Mouse (Mus musculus) right cerebral cortex, adult 2 months (tissue): ENCODE results near the gene Adam15.

Experiments
- DNase-seq, 2 experiments: peaks; one replicate each; pipeline ENCODE4 v3.0.0; 2021 to 2022; ENCODE audit warnings: low spot score in 2 of 2

Gene Adam15

DNA sequence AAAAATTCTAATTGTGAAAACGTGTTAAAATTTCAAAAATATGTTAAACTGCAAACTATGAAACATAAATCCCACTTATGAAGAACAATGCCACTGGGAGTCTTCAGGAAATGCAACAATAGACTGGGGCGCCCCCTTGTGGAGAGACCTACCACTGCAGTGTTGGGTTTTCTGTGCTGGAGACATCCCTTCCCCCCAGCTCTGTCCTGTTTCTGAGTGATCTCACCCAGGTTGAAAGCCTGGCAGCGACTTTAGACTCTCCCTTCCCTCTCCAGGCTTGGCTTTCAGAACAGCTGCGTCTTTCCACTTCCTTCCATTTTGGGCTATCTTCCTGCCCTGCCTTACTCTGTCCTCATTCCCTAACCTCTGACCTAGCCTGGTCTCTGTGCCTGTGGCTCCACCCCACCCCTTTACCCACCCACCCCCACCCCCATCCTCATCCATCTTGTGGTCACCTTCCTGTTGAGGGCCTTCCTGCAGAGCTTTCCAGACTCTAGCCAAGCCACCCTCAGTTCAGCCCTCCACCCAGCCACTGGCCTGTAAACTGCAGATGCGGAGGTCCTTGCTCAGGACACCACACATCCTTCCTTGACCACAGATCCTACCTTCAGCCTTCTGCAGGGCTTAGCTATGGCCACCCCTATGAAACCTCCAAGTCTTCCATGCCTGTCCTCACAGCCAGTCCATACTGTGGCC, 5.2 kb upstream of the Adam15 start:
- peak; percentile 94 for DNase-seq

GRCm38 (mm10) chr3:89351271-89351670, 1.5 kb upstream of the Adam15 start:
- DNase-seq: no peak

GRCm38 (mm10) chr3:89348911-89349868, 606 bp downstream of the Adam15 start:
- peak in 1 of 2 experiments; percentile 27 for DNase-seq

DNA sequence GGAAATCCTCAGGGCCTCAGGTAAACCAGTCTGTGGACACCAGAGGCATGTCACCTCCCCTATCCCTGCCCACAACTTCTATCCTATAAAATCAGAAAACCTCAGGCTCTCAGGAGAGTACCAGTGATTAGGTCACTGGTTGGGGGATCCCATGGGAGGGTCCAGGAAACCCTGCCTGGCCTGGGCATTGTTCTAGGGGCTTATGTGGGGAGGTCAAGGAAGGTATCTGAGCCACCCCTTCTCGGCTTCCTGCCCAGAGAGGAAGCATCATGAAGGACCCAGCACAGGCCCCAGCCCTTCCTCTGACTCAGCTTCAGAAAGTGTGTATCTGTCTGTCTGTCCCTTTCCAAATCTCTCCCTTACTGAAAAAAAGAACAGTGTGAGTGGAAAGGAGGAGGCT, 1.9 kb downstream of the Adam15 start:
- DNase-seq: no peak

DNA sequence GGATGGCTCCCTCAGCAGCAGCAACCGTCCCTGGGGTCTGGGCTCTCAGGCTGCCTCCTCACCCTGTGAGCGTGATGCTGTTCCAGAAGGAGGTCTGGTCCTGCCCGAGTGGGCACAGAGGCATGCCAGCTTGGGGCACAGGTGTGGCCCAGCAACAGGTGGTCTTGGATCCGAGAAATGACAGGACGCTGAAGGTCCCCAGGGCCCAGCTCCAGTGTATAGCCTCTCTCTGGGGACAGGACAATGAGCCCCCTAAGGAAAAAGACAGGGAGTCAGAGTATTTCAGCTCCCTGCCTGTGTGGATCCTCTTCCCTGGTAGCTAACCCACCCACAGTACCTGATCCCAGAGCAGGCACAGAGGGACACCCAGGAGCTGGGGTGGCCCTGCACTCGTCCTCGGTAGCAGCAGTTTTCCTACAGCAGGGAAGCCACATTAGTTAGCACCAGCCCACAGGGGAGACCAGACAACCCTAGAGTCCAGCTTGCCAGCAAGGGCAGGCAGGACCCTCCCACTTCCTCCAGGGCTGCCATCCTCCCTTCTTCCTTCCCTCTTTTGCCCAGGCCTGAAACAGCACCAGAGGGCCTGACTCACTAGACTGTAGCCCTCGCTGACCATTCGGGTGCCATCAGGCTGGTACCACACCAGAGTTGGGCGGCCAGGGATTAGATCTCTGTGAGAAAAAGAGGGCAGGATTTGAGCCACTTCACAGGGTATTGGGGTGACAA, 2.8 kb downstream of the Adam15 start:
- DNase-seq: no peak

- DNase-seq: no peak
Observed at GRCm38 (mm10) chr3:89343279-89343678, 6.5 kb downstream of the Adam15 start.

GRCm38 (mm10) chr3:89341794-89342193, 8.0 kb downstream of the Adam15 start:
- no peak for DNase-seq

GRCm38 (mm10) chr3:89340465-89340864, 9.3 kb downstream of the Adam15 start:
- peak; percentile 71 to 86 for DNase-seq

DNA sequence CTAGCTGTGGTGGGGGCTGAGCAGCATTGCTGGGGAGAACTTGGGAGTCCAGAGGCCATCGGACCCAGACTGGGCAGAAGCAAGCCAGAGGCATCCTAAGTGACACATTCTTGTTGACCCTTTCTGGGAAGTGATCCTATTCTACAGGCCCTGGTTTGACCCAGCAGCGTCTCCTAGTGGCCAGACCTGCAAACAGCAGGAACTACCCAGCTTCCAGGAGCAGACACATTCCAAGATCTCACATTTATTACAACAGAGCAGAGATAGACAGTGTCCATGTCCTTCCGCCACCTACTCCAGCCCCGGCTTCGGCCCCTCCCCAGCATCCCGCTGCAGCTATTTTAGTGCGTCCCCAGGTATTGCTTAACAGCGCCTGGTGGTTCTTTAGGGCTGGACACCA, 10.4 kb downstream of the Adam15 start:
- peak; percentile 70 to 72 for DNase-seq

DNA sequence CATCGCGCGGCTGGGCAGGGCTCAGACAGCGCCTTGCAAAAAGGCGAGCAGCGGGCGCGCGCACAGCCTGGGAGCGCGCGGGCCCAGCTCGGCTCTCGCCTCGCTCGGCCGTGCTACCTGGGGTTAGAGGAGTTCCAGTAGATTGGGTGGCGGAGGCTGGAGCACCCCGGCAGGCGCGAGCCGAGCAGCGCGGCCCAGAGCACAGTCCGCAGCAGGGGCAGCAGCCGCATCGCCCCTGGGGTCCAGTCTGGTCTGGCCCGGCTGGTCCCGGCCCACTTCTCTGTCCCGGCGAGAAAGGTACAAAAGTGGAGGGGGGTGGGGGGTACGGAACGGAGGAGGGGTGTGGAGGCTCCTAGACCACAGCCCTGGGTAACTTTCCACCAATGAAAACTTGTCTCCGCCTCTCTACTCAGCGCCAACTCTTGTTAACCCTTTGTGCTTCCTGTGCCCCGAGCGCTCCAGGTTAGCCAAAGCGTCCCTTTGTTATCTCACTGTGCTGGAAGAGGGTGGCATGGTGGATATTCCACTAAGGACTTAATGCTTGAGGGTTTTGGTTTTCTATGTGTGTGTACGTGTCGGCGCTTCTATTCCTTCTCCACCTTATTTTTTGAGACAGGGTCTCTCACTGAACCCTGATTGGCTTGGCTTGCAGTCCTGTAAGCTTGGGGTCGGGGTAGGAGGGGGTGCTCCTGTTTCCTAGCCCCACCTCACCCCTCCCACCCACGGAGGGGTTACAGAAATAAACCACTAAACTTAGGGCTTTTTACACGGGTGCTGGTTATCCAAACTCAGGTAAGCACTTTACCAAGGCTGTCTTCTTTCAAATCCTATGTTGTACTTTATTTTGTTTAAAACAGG, 11.8 kb downstream of the Adam15 start, which contains the start of gene Efna4:
TSS of gene Efna4 (minus strand) at position 308 of the 858 bp plus-strand sequence.
- no peak for DNase-seq

DNA sequence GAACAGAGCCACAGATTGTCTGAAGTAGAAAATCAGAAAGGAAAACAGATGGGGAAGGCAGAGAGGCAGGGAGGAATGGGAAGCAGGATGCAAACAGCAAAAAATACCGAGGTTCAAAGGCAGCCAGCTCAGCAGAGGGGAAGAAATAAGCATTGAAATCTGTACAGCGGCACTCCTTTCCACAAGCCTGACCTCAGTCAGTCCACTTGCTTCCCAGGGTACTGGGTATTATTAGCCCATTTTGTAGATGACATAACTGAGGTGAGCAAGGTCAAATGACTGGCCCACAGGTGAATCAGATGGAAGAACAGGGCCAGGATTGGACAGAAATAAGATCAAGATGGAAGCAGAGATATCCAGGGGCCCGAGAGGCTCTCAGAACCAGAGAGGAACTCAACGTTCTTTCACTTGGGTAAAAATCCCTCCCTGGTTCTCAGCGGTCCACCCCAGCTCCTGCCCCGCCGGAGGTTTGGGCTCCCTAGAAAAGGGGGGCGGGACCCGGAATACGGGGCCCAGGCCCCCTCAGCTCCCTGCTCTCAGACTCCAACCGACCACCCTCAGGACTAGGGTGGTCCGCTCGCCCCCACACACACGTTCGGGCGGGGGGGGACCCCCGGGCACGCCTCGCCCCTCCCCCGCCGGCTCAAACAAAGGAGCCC, 12.6 kb downstream of the Adam15 start:
- DNase-seq: no peak

DNA sequence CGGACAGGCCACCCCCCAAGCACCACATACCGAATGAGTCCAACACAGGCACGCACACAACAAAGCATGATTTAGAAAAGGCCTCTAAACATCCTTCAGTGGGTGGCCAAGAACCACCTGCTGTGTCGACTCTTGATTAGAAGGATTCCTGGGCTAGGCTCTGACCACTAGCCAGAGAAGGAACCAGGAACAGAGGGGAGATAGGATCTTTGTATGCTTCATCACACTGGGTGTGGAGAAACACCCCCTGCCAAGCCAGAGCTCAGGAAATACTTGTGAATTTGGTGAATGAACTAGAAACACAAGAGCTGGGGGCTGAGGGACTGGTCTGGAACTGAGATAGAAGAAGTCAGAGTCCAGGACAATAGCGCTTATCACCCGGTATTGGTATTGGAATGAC, 13.3 kb downstream of the Adam15 start:
- DNase-seq: no peak

GRCm38 (mm10) chr3:89333053-89333452, 16.7 kb downstream of the Adam15 start:
- DNase-seq: no peak

DNA sequence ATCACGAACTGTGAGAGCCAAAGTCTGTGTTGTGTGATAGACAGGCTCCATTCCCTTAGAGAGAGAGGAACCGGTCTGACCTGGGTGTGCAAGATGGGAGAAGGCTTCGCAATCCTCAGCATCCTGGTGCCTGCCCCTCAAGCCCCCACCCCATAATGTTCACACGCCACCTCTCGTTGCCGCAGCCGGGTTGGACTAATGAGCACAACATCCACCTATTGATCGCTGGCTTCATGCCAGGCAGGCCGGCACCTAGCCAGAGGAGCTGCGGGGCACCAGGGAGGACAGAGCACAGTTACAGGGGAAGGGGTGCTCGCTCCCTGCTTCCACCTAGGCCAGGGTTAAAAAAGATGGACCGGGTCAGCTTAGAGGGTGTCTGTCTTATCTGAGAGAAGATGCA, 17.3 kb downstream of the Adam15 start:
- no peak for DNase-seq

GRCm38 (mm10) chr3:89332013-89332412, 17.8 kb downstream of the Adam15 start:
- no peak for DNase-seq

GRCm38 (mm10) chr3:89331561-89331960, 18.2 kb downstream of the Adam15 start:
- no peak for DNase-seq

GRCm38 (mm10) chr3:89330948-89331347, 18.8 kb downstream of the Adam15 start:
- DNase-seq: no peak

DNA sequence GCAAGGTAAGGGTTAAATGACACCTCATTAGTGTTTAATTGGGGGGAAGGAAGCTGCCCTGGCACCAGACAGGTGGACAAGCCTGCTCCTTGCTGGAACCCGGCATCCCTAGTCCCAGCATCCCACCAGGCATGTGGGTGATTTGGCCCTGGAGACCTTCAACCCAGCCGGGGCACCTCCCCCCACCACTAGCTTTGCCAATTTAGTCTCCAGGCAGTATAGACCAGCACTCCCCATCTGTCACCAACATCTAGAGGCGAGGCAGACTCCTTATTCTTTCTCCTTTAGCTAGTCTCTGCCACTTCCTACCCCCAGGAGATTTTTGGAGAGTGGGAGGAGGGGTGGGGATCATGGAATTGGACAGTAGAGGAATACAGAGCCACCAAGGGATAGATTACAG, 19.4 kb downstream of the Adam15 start:
- DNase-seq: no peak

DNA sequence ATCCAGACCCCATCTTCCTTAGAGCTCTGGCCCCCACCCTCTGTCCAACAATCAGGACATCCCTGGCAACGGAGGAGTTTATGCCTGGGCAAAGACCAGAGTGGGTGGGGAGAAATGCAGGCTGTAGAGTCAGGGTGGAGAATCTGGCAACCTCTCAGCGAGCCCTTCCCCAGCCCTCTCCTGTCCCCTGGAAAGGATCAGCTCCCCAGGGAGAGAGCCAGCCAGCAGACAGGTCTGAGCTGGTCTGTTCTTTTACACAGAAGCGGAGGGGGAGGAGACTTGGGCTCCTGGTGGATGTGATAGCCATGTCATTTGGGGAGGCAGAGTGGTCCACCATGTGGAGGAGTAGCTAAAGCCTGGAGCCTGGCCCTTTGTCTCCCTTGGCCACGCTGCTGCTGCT, 21.2 kb downstream of the Adam15 start:
- DNase-seq: no peak

GRCm38 (mm10) chr3:89327371-89327870, 22.4 kb downstream of the Adam15 start:
- no peak for DNase-seq
